Mouse (Mus musculus): ENCODE data around the gene Emilin2.

- no peak for TF ChIP-seq CTCF (IDR thresholded peaks at IDR 0.05)
- no peak for TF ChIP-seq EP300 (IDR thresholded peaks at IDR 0.05; ENCODE audit: insufficient read depth, low read depth, low read length)
- TF ChIP-seq POLR2A (IDR thresholded peaks at IDR 0.05; ENCODE audit: insufficient read depth, low read depth, low read length), result no peak
Observed at GRCm38 (mm10) chr17:71238494-71238893, 73.3 kb downstream of the Emilin2 start.
